Mouse (Mus musculus): ENCODE measurements around the gene Plppr2. TPM values are rescaled to one million over a fixed set of nuclear protein-coding genes. Genes with fewer than 3 reads are reported as not detected.
A peak's percentile ranks its signal among the peaks of the same experiment; 100 is the strongest.

Plppr2 gene
- polyA plus RNA-seq, 1 experiment from 2014 or later, result 0.36 TPM

DNA sequence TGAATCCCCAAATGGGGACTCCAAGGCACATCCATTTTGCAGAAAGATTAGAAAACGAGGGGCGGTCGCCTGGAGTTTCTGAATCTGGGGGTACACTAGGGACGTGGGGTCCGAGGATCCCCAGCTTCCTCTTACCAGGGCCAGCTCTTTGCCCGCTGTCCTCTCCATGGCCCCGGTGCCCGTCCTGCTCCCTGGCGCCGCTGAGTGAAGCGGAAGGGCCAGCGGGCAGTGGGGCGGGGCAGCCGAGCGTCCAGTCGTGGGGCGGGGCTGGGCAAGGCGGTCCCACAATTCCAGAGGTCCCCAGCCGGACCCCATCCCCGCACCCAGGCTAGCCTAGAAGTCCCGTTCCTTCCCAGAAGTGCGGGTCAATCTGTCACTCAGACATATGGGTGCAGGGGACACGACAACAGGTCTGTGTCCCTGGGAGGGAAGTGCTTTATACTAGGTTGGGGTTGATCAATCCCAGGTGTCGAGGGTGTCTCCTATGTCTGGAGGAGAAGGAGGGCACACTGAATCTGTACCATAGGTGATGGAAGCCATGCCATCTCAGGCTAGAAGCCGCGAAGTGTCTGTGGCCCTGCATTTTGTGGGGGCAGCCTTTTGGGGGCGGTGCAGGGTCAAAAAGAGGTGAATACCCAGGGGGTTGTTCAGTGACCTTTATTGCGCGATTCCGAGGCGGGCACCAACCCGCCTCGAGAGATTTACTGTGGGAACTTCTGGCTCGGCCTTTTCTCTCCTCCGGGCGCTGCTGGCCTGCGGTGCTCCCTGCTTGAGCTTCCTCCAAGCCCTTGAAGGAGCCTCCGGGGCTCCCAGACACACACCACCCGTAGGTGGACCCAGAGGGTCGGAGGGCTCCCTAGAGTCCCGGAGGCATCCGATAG is 52.6 kb downstream of the Plppr2 start, which contains the start of gene Rgl3:
Gene Rgl3, minus strand, starts transcription at position 217 of the 881 bp plus-strand sequence.
- Histone ChIP-seq H3K36me3 (ENCODE audit: inconsistent target) (no peaks in the 10 kb centered on the region), H3K4me3 (ENCODE audit: inconsistent target) (peak within 1 kb of the TSS; percentile 38), H3K79me2 (ENCODE audit: inconsistent target) (no peaks in the 10 kb centered on the region), H3K27ac (no peak within 1 kb of the TSS)
- 4% methylated on average over 42 of the region's 42 CpGs for WGBS (ENCODE audit: missing documents)

DNA sequence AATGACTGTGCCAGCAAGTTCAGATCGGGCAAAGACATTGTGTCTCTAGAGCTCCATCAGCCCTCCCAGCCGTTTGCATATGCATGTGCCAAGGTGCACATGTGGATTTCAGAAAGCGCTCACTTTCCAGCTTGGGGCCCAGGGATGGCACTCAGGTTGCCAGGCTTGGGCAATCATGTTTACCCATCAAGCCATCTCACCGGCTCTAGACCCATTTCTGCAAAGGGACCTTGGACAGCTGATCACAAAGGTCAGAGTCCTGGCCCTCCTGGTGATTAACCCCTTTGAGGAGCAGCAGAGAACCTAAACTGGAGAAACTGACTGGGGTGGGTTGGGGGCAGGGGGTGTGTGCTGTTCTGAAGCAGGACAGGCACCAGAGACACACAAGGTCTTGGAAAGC is 55.4 kb downstream of the Plppr2 start:
- H3K79me2 ChIP-seq (ENCODE audit: inconsistent target), result no peaks in the 10 kb centered on the region
- no peak overlapping the region for H3K27ac ChIP-seq
- H3K36me3 ChIP-seq (ENCODE audit: inconsistent target), result no peaks in the 10 kb centered on the region
- H3K4me3 ChIP-seq (ENCODE audit: inconsistent target), result no peak overlapping the region
- 86% methylated on average over 4 of the region's 4 CpGs for WGBS (ENCODE audit: missing documents)

DNA sequence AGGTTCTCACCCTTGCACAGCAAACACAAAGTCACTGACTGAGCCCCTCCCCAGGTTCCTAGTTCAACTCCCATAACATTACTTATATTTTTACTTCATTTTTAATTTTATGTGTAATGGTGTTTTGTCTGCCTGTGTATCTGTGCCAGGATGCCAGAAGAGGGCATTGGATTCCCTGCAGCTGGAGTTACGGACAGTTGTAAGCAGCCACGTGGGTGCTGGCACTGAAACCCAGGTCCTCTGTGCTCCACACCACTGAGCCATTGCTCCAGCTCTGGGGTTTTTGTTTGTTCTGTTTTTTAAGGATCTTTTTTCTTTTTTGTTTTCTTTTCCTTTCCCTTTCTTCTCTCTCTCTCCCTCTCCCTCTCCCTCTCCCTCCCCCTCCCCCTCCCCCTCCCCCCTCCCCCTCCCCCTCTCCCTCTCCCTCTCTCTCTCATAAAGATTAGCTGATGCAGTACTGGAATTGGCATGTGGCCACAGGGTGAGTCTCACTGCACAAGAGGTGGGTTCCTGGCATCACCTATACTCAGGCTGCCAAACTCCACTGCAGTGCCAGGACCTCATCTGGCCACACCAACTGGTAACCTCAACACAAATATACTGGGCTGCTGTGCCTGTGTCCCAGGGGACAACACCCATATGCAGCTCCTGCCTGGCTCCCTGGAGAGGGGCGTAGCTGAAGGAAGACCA is 59.5 kb downstream of the Plppr2 start:
- Histone ChIP-seq H3K27ac (no peak overlapping the region), H3K79me2 (ENCODE audit: inconsistent target) (no peaks in the 10 kb centered on the region), H3K36me3 (ENCODE audit: inconsistent target) (no peaks in the 10 kb centered on the region), H3K4me3 (ENCODE audit: inconsistent target) (no peak overlapping the region)
- 91% methylated on average over 1 of the region's 3 CpGs for WGBS (ENCODE audit: missing documents)

Other genes with a start within 250 kb of the Plppr2 start
- 29.9 to 80.2 TPM (median 62.2 TPM) in 3 replicates for gene Ldlr, start 213.6 kb upstream of the Plppr2 start, polyA plus RNA-seq (2018)
- 0.45 to 5.8 TPM (median 3.0 TPM) in 3 replicates for gene Spc24, start 176.7 kb upstream of the Plppr2 start, polyA plus RNA-seq (2018)
- 5.1 to 8.4 TPM (median 5.6 TPM) in 3 replicates for gene Kank2, start 138.3 kb upstream of the Plppr2 start, polyA plus RNA-seq (2018)
- gene Angptl8, start 101.5 kb upstream of the Plppr2 start, polyA plus RNA-seq (2018), result not detected in 3 replicates
- gene Dock6, start 84.4 kb upstream of the Plppr2 start, polyA plus RNA-seq (2018), result 1.8 to 4.1 TPM (median 3.4 TPM) in 3 replicates
- gene Rab3d, start 18.8 kb upstream of the Plppr2 start, polyA plus RNA-seq (2018), result 12.4 to 19.7 TPM (median 16.8 TPM) in 3 replicates
- gene Ccdc159, start 9.6 kb upstream of the Plppr2 start, polyA plus RNA-seq (2018), result 0.63 to 1.3 TPM (median 1.1 TPM) in 3 replicates
- 14.3 to 71.0 TPM (median 48.2 TPM) in 3 replicates for gene Tmem205, start 9.5 kb upstream of the Plppr2 start, polyA plus RNA-seq (2018)
- 5.2 to 6.3 TPM (median 5.4 TPM) in 3 replicates for gene Swsap1, start 18.7 kb downstream of the Plppr2 start, polyA plus RNA-seq (2018)
- gene Epor, start 26.5 kb downstream of the Plppr2 start, polyA plus RNA-seq (2018), result 5.3 to 6.7 TPM (median 6.5 TPM) in 3 replicates
- gene Rgl3, start 52.4 kb downstream of the Plppr2 start, polyA plus RNA-seq (2018), result 1.8 to 2.4 TPM (median 2.3 TPM) in 3 replicates
- gene Ccdc151, start 65.6 kb downstream of the Plppr2 start, polyA plus RNA-seq (2018), result 0.10 to 0.13 TPM in 2 of 3 replicates, not detected in the other
- gene Prkcsh, start 65.8 kb downstream of the Plppr2 start, polyA plus RNA-seq (2018), result 72.3 to 78.4 TPM (median 76.1 TPM) in 3 replicates
- gene Elavl3, start 115.0 kb downstream of the Plppr2 start, polyA plus RNA-seq (2018), result not detected in 3 replicates
- gene Gm49318, start 134.2 kb downstream of the Plppr2 start, polyA plus RNA-seq (2018), result not detected in 3 replicates
- 4.3 to 7.0 TPM (median 5.2 TPM) in 3 replicates for gene Zfp653, start 134.3 kb downstream of the Plppr2 start, polyA plus RNA-seq (2018)
- 8.1 to 14.7 TPM (median 10.0 TPM) in 3 replicates for gene Ecsit, start 148.4 kb downstream of the Plppr2 start, polyA plus RNA-seq (2018)
- not detected in 3 replicates for gene Cnn1, start 162.2 kb downstream of the Plppr2 start, polyA plus RNA-seq (2018)
- 46.8 to 70.0 TPM (median 65.2 TPM) in 3 replicates for gene Elof1, start 180.1 kb downstream of the Plppr2 start, polyA plus RNA-seq (2018)
- 6.4 to 8.0 TPM (median 7.2 TPM) in 3 replicates for gene Acp5, start 198.7 kb downstream of the Plppr2 start, polyA plus RNA-seq (2018)
- 27.7 to 36.9 TPM (median 33.2 TPM) in 3 replicates for gene Pigyl, start 219.8 kb downstream of the Plppr2 start, polyA plus RNA-seq (2018)